Mouse (Mus musculus): ENCODE results near the gene Lars2. TPM values are rescaled to one million over a fixed set of nuclear protein-coding genes. Genes with fewer than 3 reads are reported as not detected.

Gene Lars2
- total and polyA plus RNA-seq, 3 experiments: 5.1 to 15,188 (median 765) TPM

DNA sequence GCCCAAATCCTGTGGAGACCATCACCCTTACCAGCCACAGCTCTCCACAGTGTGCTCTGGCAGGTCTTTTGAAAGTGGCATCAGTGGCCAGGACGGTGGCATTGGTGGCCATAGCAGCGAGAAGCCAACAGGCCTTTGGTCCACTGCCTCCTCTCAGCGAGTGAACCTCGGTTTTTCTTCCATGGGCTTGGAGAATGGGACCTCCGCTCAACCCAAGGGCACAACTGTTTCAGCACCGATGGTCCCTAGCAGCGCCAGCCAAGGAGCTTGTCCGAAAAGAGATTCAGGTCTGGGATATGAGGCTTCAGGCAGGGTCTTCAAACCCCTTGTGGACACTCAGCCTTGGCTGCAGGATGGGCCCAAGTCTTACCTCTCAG is 113.1 kb downstream of the Lars2 start:
- Histone ChIP-seq H3K4me2 (ENCODE audit: insufficient read depth, low read depth, poor library complexity, severe bottlenecking) (peak overlapping the region; percentile 53), H3K9me3 (replicated peaks; ENCODE audit: low read length) (no peaks in the 10 kb centered on the region), H3K4me3 (replicated peaks in 1 of 3; ENCODE audit: low read depth in 2 of 3, low read length in 2 of 3, poor library complexity in 1 of 3) (peak overlapping the region; percentile 59 to 89 (median 74)), H3K9ac (ENCODE audit: insufficient read depth, low read depth) (peak overlapping the region; percentile 96), H3K27me3 (replicated peaks) (no peaks in the 10 kb centered on the region), H3K79me2 (replicated peaks; ENCODE audit: control insufficient read depth, extremely low read depth, insufficient read depth, poor library complexity, severe bottlenecking) (peaks cover 55% of the 10 kb centered on the region), H3K36me3 (replicated peaks in 1 of 2; ENCODE audit: control insufficient read depth in 1 of 2, insufficient read depth in 1 of 2, low read length in 1 of 2) (peaks cover 11 to 46% of the 10 kb centered on the region in 2 experiments), H3K27ac (ENCODE audit: insufficient read depth, low read depth) (peak overlapping the region; percentile 85), H3K4me1 (ENCODE audit: control insufficient read depth in 1 of 2, insufficient read depth in 2 of 2) (peaks cover 10 to 51% of the 10 kb centered on the region in 2 experiments)
- dilution Hi-C loops (cut with MboI; ENCODE audit: extremely low pct_ligation_motif_present, extremely low pct_unique_long_range_greater_than_20kb, low sequenced_read_pairs) (no loop called here), in situ Hi-C loops (cut with MboI; ENCODE audit: low pct_ligation_motif_present, low pct_unique_long_range_greater_than_20kb, low sequenced_read_pairs) (no loop called here)
- no peak for DNase-seq (ENCODE audit: extremely low read depth)
- TF ChIP-seq MAFK (IDR thresholded peaks at IDR 0.05; ENCODE audit: insufficient replicate concordance, low read length) (no peak), CHD1 (IDR thresholded peaks at IDR 0.05; ENCODE audit: low read depth, low read length) (no peak), MYC (IDR thresholded peaks at IDR 0.05; ENCODE audit: low read depth, low read length) (no peak), JUND (conservative IDR thresholded peaks at IDR 0.05; ENCODE audit: low read depth, low read length) (no peak), EP300 (IDR thresholded peaks at IDR 0.05; ENCODE audit: low read length) (no peak), CTCF (conservative IDR thresholded peaks at IDR 0.05 in 1 of 2, IDR thresholded peaks at IDR 0.05 in 1 of 2; ENCODE audit: low read depth in 2 of 2, low read length in 2 of 2) (no peak), E2F4 (IDR thresholded peaks at IDR 0.05; ENCODE audit: insufficient replicate concordance, low read depth, low read length) (no peak), POLR2AphosphoS2 (IDR thresholded peaks at IDR 0.05; ENCODE audit: low read depth, low read length) (no peak), HCFC1 (IDR thresholded peaks at IDR 0.05; ENCODE audit: low read depth, low read length) (no peak), JUN (IDR thresholded peaks at IDR 0.05; ENCODE audit: insufficient read depth, low read depth, low read length) (no peak), UBTF (IDR thresholded peaks at IDR 0.05; ENCODE audit: low read depth, low read length) (no peak), MXI1 (IDR thresholded peaks at IDR 0.05; ENCODE audit: low read depth, low read length) (no peak), KAT2A (IDR thresholded peaks at IDR 0.05; ENCODE audit: insufficient replicate concordance, low read length) (no peak), RCOR1 (conservative IDR thresholded peaks at IDR 0.05; ENCODE audit: low read depth, low read length) (no peak), USF1 (IDR thresholded peaks at IDR 0.05; ENCODE audit: low read depth, low read length) (no peak), ZNF384 (IDR thresholded peaks at IDR 0.05; ENCODE audit: low read depth, low read length) (no peak), NELFE (IDR thresholded peaks at IDR 0.05; ENCODE audit: low read depth, low read length) (no peak), TCF12 (IDR thresholded peaks at IDR 0.05; ENCODE audit: low read depth, low read length) (no peak), MAZ (IDR thresholded peaks at IDR 0.05; ENCODE audit: low read depth, low read length) (no peak)

DNA sequence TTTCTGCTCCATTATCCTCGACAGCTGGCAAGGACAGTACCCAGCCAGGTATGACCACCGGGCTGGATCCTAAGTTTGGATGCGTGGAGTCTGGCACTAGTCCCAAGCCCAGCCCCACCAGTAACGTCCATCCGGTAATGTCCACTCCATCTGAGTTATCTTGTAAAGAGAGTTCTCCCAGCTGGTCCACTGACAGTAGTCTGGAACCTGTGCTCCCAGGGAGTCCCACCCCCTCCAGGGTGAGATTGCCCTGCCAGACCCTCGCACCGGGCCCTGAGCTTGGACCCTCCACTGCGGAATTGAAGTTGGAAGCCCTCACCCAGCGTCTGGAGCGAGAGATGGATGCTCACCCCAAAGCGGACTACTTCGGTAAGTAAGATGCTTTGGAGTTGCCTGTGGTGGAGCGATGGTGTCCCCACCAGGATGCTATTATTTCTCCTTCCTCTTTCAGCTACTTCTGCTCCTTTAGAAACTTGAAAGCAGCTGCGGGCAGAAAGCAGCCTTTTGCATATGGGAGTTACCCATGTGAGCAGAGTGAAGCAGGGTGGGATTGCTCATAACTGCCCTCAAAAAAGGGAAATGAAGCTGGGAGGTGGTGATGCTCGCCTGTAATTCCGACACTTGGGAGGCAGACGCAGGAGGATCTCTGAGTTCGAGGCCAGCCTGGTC is 113.7 kb downstream of the Lars2 start:
- in situ Hi-C loops (cut with MboI; ENCODE audit: low pct_ligation_motif_present, low pct_unique_long_range_greater_than_20kb, low sequenced_read_pairs): no loop called here
- peak; percentile 96 for DNase-seq (ENCODE audit: extremely low read depth)
- TF ChIP-seq MXI1 (IDR thresholded peaks at IDR 0.05; ENCODE audit: low read depth, low read length) (peak; percentile 51; the same call in 1 of the 2 replicates), UBTF (IDR thresholded peaks at IDR 0.05; ENCODE audit: low read depth, low read length) (peak; percentile 84; the same call in 1 of the 2 replicates), USF2 (conservative IDR thresholded peaks at IDR 0.05; ENCODE audit: low read depth, low read length) (peak; percentile 32; the same call in 1 of the 2 replicates), ZNF384 (IDR thresholded peaks at IDR 0.05; ENCODE audit: low read depth, low read length) (no peak), USF1 (IDR thresholded peaks at IDR 0.05; ENCODE audit: low read depth, low read length) (no peak), MYC (IDR thresholded peaks at IDR 0.05; ENCODE audit: low read depth, low read length) (peak; percentile 87), E2F4 (IDR thresholded peaks at IDR 0.05; ENCODE audit: insufficient replicate concordance, low read depth, low read length) (no peak), GABPA (IDR thresholded peaks at IDR 0.05; ENCODE audit: insufficient replicate concordance, low read depth, low read length) (no peak), JUN (IDR thresholded peaks at IDR 0.05; ENCODE audit: insufficient read depth, low read depth, low read length) (peak; percentile 78), ELF1 (IDR thresholded peaks at IDR 0.05; ENCODE audit: low read depth, low read length) (peak; percentile 54), MAX (IDR thresholded peaks at IDR 0.05; ENCODE audit: low read length) (peak; percentile 68), POLR2A (IDR thresholded peaks at IDR 0.05; ENCODE audit: low read depth, low read length) (peak; percentile 62), KAT2A (IDR thresholded peaks at IDR 0.05; ENCODE audit: insufficient replicate concordance, low read length) (no peak), TBP (conservative IDR thresholded peaks at IDR 0.05; ENCODE audit: low read depth, low read length) (peak; percentile 85), MAFK (IDR thresholded peaks at IDR 0.05; ENCODE audit: insufficient replicate concordance, low read length) (no peak), MEF2A (IDR thresholded peaks at IDR 0.05; ENCODE audit: borderline replicate concordance, low read depth, low read length) (peak; percentile 90), ETS1 (conservative IDR thresholded peaks at IDR 0.05; ENCODE audit: low read depth, low read length) (peak; percentile 93), HCFC1 (IDR thresholded peaks at IDR 0.05; ENCODE audit: low read depth, low read length) (no peak; the same call in 1 of the 2 replicates), NRF1 (IDR thresholded peaks at IDR 0.05; ENCODE audit: low read depth, low read length) (no peak), ZMIZ1 (IDR thresholded peaks at IDR 0.05; ENCODE audit: low read depth, low read length) (0 out of 2 replicates have a peak, but pooled peaks have one; percentile 7)

More for the DNA sequence above, 113.7 kb downstream of the Lars2 start:
- peak overlapping the region; percentile 59 to 89 (median 74) for H3K4me3 ChIP-seq (replicated peaks in 1 of 3; ENCODE audit: low read depth in 2 of 3, low read length in 2 of 3, poor library complexity in 1 of 3)
- peaks cover 60% of the 10 kb centered on the region for H3K79me2 ChIP-seq (replicated peaks; ENCODE audit: control insufficient read depth, extremely low read depth, insufficient read depth, poor library complexity, severe bottlenecking)
- no peaks in the 10 kb centered on the region for H3K27me3 ChIP-seq (replicated peaks)
- no peaks in the 10 kb centered on the region for H3K9me3 ChIP-seq (replicated peaks; ENCODE audit: low read length)
- H3K36me3 ChIP-seq (replicated peaks in 1 of 2; ENCODE audit: control insufficient read depth in 1 of 2, insufficient read depth in 1 of 2, low read length in 1 of 2): peaks cover 12 to 49% of the 10 kb centered on the region in 2 experiments
- H3K9ac ChIP-seq (ENCODE audit: insufficient read depth, low read depth): peak overlapping the region; percentile 96; the same call in 1 of the 2 replicates
- dilution Hi-C loops (cut with MboI; ENCODE audit: extremely low pct_ligation_motif_present, extremely low pct_unique_long_range_greater_than_20kb, low sequenced_read_pairs): no loop called here
- H3K4me1 ChIP-seq (ENCODE audit: control insufficient read depth in 1 of 2, insufficient read depth in 2 of 2): peaks cover 11 to 51% of the 10 kb centered on the region in 2 experiments
- H3K27ac ChIP-seq (ENCODE audit: insufficient read depth, low read depth): peak overlapping the region; percentile 85
- peak overlapping the region; percentile 81 for H3K4me2 ChIP-seq (ENCODE audit: insufficient read depth, low read depth, poor library complexity, severe bottlenecking)

Data from CH12.LX (cell line).